Mouse (Mus musculus) adrenal gland, adult 18-20 months (tissue): Measurements from ENCODE around the gene Trappc2l. TPM values are rescaled to one million over a fixed set of nuclear protein-coding genes. Genes with fewer than 3 reads are reported as not detected.
"Not testable (repeated sequence)": the region's sequence is repeated elsewhere in the genome, so short reads cannot be mapped to it uniquely, and the experiment has no call there.

Experiments
- DNase-seq, 2 experiments: peaks; one replicate each; pipeline ENCODE4 v3.0.0; 2021 to 2022; ENCODE audit warnings: low spot score in 2 of 2
- long read RNA-seq, 2 experiments: library from polyadenylated mRNA; stranded (forward); transcript quantifications; one replicate each; pipeline ENCODE4 v2.0.0; 2021
- total RNA-seq, 2 experiments: library from RNA; stranded (reverse); gene quantifications; 1 replicate in 1 of 2; 2 replicates in 1 of 2; pipeline ENCODE4 v1.2.3; 2021

The Trappc2l gene
- 10 to 100 TPM; 63.1 to 64.5 TPM for total RNA-seq
- long read RNA-seq, experiment 1, transcript Trappc2l-201 (5 exons, 1,659 nt) = major isoform, 18 of 21 reads
- long read RNA-seq, experiment 1, partial matches to known transcripts = 2 of 21 reads
- long read RNA-seq, experiment 1, other reads (novel, unspliced or antisense) = 1 of 21 reads
- long read RNA-seq, experiment 2, transcript Trappc2l-201 (5 exons, 1,659 nt) = major isoform, 68 of 79 reads
- long read RNA-seq, experiment 2, partial matches to known transcripts = 3 of 79 reads
- long read RNA-seq, experiment 2, other reads (novel, unspliced or antisense) = 7 of 79 reads

DNA sequence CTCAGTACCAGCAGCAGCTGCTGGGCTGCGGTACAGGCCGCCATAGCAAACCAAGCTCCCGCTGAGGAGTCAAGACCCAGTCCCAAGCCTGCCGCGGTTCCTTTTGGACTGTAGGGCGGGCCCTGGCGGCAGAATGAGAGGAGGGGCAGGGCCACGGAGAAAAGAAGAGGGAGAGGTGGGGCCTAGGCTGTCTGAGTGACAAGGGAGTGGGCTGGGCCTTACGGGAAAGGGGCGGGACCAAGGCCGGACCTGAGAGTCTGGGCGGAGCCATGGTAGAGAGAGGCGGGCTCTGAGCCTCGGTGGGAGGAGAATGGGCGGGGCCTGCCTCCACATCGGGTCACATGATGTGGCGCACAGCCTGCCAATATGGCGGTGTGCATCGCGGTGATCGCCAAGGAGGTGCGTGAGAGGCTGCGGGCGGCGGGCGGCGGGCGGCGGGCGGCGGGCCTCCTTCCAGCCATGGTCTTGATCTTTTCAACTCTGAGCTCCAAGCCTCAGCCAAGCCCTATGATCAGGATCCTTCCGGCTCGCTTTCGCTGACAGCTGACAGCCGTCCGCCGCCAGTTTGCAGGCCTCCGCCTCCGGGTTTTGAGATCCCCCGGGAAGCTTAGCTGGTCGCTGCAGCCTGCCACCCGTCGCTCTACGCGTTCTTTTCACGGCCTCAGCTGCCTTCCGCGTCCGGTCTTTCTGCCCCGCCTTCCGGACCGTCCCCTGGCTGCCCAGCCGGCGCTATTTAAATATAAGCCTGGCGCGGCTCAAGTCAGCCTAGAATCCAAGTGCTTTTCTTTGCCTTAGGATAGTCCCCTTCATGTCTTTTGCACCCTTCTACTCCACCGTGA is at the start of gene Trappc2l, which contains the start of gene Galns:
Trappc2l (plus strand) TSS at position 346 of the 839 bp plus-strand sequence.
Galns (minus strand) TSS at position 169 of the 839 bp plus-strand sequence.
- DNase-seq = peak; percentile 90 to 93

- DNase-seq = no peak
These were observed 46.8 kb upstream of the Trappc2l start for GRCm38 (mm10) chr8:122564363-122565352.

- no peak for DNase-seq
These were observed 44.7 kb upstream of the Trappc2l start for GRCm38 (mm10) chr8:122566766-122567165.

- peak; percentile 93 to 94 for DNase-seq
These were observed 43.9 kb upstream of the Trappc2l start, which contains the start of gene Cdt1 for GRCm38 (mm10) chr8:122567361-122568108. TSS of gene Cdt1 (plus strand) at chr8:122568015.

DNA sequence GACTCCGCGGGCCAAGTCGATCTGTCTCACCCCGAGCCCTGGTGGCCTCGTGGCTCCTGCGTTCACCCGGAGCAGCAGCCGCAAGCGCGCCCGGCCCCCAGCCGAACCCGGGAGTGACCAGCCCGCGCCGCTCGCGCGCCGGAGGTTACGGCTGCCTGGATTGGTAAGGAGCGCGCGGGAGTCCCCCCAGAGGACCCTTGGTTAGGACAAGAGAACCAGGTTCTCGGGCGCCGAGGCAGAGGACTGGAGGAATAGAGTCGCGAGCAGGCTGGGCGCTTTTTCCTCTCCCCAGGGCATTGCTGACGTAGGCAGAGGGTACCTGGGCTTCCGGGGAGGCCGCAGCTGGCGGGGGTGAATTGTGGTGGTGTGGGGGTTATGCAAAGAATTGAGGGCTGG is 43.3 kb upstream of the Trappc2l start:
- no peak for DNase-seq

- no peak for DNase-seq
These were observed 42.5 kb upstream of the Trappc2l start for GRCm38 (mm10) chr8:122568881-122569309.

DNA sequence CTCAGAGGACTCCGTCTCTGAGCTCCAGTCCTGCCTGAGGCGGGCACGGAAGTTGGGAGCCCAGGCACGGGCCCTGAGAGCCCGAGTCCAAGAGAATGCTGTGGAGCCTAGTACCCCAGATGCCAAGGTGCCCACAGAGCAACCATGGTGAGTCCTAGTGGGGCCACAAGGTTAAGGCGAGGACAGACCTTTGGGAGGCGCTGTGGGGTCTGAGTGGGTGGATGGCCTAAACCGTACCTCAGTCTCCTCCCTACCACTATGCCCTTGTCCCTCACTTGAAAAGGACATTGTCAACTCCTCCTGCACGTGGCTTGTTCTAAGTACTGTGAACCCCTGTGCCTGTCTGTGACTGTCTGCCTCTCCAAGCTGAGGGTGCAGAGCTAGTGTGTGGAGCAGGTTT is 42.1 kb upstream of the Trappc2l start:
- DNase-seq = no peak

DNA sequence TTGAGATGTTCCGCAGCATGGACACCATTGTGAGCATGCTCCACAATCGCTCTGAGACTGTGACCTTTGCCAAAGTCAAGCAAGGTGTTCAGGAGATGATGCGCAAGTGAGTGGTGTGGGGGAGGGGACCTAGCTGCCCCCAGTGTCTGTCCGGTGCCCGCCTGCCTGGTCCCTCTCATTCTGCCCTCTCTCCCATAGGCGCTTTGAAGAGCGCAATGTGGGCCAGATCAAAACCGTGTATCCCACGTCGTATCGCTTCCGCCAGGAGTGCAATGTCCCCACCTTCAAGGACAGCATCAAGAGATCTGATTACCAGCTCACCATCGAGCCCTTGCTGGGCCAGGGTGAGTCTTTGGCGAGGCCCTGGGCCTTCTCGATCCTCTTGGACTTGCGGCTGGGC is 41.4 kb upstream of the Trappc2l start:
- no peak for DNase-seq

DNA sequence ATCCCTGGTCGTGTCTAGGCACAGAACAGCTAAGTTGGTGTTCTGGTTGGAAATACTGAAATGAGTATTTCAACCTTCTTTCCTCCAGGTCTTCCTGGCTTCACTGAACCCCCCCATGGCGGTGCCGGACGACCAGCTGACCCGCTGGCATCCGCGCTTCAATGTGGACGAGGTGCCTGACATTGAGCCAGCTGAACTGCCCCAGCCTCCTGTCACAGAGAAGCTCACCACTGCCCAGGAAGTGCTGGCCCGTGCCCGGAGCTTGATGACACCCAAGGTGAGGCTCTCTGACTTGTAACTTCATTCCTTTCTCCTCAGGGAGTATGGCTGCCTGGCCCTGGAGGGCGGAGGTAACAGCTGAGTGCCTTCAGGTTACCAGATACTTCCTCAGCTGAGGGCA is 40.3 kb upstream of the Trappc2l start:
- no peak for DNase-seq

- no peak for DNase-seq
These were observed 39.6 kb upstream of the Trappc2l start for GRCm38 (mm10) chr8:122571750-122572267.

- DNase-seq = no peak
These were observed 38.7 kb upstream of the Trappc2l start for GRCm38 (mm10) chr8:122572751-122573150.

DNA sequence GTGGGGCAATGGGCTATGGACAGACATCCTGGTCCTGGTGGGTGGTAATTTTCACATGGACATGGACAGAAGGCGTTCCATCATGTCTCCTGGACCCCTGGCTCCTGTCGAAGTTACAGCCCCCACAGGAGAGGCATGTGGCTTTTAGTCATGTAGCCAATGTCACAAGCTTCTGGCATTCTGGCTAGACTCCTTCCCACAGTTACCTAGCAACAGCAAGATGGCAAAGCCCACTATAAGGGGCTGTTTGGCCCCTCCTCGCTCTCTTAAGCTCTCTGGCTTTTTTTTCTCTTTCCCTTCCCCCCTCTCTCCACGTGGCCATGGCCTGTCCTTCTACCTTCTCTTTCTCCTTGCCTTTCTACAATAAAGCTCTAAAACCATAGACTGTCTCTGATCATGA is 38.3 kb upstream of the Trappc2l start:
- DNase-seq = not testable (repeated sequence)

- DNase-seq = no peak
These were observed 37.9 kb upstream of the Trappc2l start for GRCm38 (mm10) chr8:122573577-122573976.

GRCm38 (mm10) chr8:122574264-122574663 is 37.2 kb upstream of the Trappc2l start:
- DNase-seq = no peak

GRCm38 (mm10) chr8:122574667-122575251 is 36.7 kb upstream of the Trappc2l start:
- no peak for DNase-seq

DNA sequence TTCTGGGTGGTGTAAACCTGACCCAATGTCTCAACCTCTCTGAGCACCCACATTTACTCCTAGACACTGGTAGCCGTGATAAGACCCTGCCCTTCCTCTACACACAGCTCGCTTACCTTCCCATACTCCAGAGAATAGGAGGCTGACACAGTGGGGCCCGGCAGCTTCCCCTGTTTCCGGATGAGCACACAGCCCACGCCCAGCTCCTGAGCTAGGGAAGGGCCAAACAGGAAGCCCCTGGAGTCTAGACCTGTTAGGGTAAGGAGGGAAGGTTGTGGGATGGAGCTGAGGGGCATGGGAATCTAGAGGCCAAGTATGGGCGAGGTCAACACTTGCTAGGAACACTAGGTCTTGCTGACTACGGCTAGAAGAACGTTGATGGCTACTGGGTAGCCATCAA is 36.2 kb upstream of the Trappc2l start:
- no peak for DNase-seq

DNA sequence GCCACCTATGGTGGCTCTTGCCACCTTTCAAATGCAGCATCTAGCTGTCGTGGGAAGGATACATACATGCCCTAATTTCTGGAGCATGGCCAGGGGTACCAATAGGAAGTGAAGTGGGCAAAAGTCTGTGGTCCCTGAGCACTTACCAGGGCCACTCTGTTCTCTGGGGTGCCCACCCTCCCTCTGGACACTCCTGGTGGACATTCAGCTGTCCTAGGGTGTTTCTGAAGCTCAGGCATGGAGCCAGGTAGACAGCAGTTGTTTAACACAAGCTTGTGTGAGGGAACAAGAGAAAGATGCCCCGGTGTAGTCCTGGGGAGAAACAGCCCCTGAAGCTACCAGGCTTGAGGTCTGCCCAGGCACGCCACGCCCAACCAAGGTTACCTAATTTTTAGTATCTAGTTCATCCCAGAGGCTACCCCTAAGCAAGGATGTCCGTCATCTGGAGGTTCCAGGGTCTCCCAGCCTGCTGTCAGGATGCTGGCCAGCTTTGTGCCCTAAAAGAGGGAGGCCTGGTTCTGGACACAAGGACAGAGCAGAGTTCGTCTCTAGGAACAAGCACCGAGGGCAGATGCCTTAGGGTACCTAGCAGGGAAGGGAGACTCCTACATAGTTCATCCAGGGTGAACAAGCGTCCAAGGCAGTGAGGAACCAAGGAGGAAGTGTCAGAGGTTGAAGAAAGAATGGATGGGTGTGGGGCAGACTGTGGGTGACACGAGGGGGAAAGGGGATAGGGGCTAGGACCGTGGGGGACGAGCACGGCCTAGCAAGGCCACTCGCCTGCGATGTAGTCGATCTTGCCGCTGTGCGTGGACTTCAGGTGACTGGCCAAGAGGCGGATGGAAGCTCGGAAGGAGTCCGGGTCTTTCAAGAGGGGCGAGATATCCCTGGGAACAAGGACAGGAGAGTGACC is 35.4 kb upstream of the Trappc2l start:
- no peak for DNase-seq

DNA sequence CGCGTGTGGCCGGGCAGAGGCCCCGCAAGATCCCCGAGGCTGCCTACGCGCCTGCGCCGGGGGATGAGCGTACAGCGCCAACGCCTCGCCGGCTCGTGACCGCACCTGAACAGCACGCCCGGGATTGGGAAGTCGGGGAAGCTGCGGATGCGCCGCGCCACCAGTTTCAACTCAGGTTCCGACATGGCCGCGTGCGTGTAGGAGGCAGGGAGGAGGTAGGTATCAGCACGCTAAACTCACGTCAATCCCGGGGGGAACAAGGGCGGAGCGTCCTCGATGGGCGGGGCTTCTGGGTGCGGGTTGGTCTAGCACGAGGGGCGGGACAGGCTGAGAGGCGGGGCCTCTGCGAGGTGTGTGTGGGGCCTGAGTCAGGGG is 34.8 kb upstream of the Trappc2l start, which contains the start of gene Aprt:
Aprt (minus strand) TSS at position 262 of the 375 bp plus-strand sequence.
- DNase-seq = peak; percentile 92 to 93
